Mouse (Mus musculus): ENCODE data around the gene Creb3l2.

The Creb3l2 gene

DNA sequence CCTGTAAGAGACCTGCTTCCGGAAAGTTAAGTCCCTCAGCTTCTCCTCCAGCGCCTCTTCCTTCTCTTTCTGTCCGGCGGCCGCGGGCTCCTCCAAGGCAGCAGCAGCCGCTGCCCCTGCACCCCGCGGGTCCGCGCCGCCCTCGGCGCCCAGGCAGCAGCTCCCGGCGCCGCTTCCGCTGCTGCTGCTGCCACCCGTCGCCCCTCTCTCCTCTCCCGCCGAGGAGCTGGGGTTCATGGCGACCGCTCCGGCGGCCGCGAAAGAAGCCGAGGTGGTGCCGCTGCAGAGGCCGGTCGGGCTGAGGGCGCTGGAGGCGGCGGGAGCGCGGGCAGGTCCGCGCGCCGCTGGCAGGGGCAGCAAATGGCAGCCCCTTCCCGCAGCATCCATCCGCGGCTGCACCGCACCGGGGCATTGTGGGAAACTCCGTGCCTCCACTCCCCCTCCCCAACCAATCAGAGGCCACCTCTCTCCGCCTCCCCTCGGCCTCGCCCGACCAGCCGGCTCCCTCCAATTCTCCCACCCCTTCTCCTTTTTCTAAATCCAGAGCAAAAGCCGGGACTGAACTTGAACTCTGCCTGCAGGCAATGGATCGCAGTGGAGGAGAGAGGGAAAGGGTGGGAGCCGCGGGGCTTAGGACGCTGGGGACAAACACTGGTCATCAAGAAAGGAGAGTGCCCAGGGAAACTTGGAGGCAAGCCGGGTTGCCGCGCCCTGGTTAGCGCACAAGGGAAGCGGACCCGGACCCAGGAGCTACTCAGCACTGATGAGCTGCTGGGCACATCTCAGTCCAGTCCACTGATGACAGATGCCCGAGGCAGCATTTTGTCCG is 142.2 kb downstream of the Creb3l2 start, which contains the start of gene Dgki:
Gene Dgki, minus strand, starts transcription at position 623 of the 829 bp plus-strand sequence.
- no peak for TF ChIP-seq GATA4 (IDR thresholded peaks at IDR 0.05; ENCODE audit: insufficient replicate concordance, low read length)

DNA sequence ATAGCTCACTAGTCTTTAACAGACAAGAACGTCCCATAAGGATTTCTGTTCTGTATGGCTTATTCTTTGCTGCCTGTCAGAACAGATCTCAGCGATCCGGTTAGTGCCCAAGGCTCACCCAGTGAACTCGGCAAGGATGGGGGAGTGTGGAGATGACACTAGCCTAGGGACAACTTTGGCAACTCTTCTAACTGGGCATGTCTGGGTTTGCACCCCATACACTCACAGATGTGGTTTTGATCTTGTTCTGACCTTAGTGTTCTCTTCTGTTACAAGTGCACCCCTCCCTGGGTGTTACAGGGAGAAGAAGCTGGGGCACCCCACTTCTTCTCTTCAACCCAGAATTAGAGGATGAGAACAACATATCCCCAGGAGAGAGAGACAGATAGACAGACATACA is 143.0 kb downstream of the Creb3l2 start:
- TF ChIP-seq GATA4 (IDR thresholded peaks at IDR 0.05; ENCODE audit: insufficient replicate concordance, low read length): no peak

DNA sequence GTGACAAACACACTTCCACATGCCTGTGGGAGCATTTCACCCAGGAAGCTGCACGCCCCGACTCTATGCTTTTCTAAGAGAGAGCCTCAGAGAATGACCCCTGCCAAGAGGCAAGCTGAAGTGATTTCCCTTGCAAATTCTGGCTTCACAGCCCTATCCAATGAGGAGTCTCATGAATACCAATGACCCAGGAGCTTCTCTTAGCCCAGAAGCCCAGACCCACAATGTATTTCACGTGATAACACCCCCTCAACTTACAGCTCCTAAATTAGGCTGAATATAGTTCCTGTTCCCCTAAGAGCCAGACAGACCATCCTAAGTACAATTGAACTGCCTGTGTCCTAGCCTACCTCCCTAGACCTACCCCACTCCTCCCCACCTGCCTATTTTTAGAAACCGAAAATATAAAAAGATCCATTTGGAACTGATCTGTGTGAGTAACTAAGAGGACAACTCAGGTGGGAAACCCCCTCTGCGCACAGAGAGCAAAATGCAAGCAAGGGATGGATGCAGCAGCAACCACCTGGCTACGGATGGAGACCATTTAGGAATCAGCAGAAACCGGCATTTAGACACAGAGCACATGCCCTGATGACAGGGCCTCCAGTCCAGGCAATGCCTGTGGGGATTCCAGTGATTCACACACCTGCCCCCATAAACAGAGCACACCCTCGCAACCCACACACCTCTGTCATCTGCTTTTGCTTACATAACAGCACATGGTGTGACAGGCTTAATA is 144.0 kb downstream of the Creb3l2 start:
- TF ChIP-seq GATA4 (IDR thresholded peaks at IDR 0.05; ENCODE audit: insufficient replicate concordance, low read length): no peak

DNA sequence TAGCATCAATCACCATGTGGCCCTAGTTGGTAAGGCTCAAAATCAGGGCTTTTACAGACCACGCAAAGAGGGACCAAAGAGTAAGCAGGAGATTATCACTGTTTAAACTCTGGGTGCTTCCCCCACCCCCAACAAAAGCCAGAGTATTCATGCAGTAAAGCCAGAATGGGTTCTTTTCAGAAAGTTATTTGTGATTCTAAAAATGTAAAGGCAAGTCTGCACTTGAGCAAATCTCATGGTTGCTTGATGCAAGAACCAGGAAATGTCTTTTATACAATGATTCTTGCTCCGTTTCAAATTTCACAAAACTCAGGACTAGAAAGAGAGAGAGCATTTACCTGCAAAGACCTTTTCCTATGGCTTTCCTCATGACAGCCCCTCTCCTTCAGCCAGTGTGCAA is 149.9 kb downstream of the Creb3l2 start:
- no peak for TF ChIP-seq GATA4 (IDR thresholded peaks at IDR 0.05; ENCODE audit: insufficient replicate concordance, low read length)

DNA sequence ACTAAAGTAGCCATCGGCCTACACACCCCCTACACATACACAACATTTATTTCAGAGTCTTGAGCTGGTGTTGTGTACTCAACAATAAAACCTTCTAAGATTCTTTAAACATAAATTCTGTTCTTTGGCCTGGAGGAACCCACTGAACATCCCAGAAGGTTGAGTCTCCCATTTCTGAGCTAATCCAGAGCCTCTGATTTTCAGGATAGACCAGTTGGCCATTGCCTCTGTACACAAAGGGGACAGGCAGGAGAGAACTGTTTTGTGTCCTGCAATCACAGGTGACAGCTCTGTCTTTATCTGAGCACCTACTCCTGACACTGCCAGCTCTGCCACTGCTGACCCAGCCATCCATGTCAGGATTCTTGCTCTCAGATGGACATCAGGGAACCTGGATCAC is 150.8 kb downstream of the Creb3l2 start:
- TF ChIP-seq GATA4 (IDR thresholded peaks at IDR 0.05; ENCODE audit: insufficient replicate concordance, low read length): no peak

DNA sequence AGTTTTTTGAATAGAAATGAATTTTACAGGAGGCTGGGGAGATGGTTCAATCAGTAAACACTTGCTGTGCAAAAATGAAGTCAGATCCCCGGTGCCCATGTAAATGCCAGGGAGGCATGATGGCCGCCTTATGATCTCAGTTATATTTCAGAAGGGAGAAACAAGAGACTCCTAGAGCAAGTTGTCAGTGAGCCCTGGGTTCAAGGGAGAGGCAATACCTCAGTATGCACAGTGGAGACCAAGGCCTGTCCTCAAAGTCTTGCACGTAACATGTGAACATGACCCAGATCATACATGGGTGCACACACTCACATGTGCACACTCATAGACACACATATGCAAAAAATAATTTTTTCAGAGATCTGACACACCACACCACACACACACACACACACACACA is 151.3 kb downstream of the Creb3l2 start:
- no peak for TF ChIP-seq GATA4 (IDR thresholded peaks at IDR 0.05; ENCODE audit: insufficient replicate concordance, low read length)

DNA sequence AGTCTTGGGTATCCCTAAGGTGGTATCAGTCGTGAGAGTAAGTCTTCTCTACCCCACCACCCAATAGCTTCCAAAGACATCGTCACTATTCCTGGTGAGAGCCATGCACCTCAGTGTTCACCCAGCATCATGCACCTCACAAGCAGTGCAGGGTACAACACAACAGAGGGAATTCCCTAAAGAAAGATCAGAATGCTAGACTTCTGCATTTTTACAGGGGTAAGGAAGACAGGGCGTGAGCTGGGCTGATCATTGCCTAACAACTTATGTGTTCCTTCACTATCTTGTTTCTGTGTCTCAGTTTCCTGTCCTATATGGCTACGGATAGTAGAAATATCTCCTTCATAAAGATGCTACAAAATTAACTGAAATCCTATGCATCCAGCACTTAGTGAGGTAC is 155.8 kb downstream of the Creb3l2 start:
- no peak for TF ChIP-seq GATA4 (IDR thresholded peaks at IDR 0.05; ENCODE audit: insufficient replicate concordance, low read length)

DNA sequence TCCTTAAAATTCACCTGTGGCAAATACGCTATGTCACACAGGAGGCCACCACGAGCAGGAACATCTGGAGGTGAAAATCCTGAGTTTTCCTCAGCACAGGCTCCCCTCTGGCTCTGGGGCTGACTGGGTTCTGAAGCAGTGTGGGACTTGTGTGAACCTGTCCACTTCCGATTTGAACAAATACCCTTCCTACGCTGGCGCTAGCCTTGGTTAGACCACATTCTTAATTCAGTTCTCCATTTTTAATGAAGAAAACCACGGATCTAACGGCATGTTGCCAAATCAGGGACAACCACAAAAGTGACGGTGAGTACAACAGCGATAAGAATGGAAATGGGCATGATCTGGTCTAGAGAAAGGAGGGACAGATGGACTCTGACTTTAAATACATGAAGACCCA is 157.1 kb downstream of the Creb3l2 start:
- no peak for TF ChIP-seq GATA4 (IDR thresholded peaks at IDR 0.05; ENCODE audit: insufficient replicate concordance, low read length)

DNA sequence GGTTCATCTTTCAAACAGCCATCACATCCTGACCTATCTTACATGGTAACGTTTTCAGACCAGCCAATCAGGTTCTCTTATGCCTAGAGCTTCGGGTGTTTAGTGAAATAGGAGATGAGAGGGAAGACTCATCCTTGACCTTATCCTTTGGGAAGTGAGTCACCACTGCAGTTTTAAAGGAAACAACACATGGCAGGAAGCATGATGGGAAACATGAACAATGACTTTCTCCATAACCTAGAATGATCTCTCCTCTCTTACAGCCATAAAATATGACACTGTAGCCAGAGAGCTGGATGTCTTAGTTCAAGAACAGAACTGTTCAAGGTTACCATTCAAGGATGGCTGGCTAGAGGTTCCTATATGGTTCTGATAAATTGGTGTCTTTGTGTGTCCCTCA is 158.6 kb downstream of the Creb3l2 start:
- no peak for TF ChIP-seq GATA4 (IDR thresholded peaks at IDR 0.05; ENCODE audit: insufficient replicate concordance, low read length)

DNA sequence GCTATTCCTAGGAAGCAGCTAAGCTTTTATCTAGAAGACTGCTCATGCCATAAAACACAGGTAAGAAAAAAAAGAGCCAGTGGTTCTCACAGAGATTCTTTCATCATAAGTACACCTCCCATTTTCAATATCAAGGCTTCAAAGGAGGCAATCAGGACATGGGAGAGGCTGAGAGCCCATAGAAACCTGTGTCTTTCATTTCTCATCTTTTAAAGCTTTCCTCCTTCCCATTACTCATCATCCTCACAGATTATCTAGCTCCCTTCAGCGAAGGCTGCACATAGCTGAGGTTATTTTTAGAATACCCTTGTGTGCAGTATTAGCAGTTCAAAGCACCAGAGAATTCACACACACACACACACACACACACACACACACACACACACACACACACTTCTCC is 159.3 kb downstream of the Creb3l2 start:
- no peak for TF ChIP-seq GATA4 (IDR thresholded peaks at IDR 0.05; ENCODE audit: insufficient replicate concordance, low read length)
